Mouse (Mus musculus): Measurements from ENCODE around the gene Lhx8.

- TF ChIP-seq ZNF384 (IDR thresholded peaks at IDR 0.05; ENCODE audit: low read depth, low read length), result no peak
- no peak for TF ChIP-seq BHLHE40 (IDR thresholded peaks at IDR 0.05; ENCODE audit: borderline replicate concordance, low read depth, low read length)
- no peak for TF ChIP-seq CTCF (IDR thresholded peaks at IDR 0.05 in 2 of 3, conservative IDR thresholded peaks at IDR 0.05 in 1 of 3; ENCODE audit: control insufficient read depth in 1 of 3, insufficient read depth in 1 of 3, low read depth in 2 of 3, low read length in 3 of 3, poor library complexity in 1 of 3, severe bottlenecking in 1 of 3)
- TF ChIP-seq POLR2A (IDR thresholded peaks at IDR 0.05; ENCODE audit: control insufficient read depth in 1 of 2, insufficient read depth in 1 of 2, low read depth in 1 of 2, low read length in 2 of 2, poor library complexity in 1 of 2), result no peak
- TF ChIP-seq JUND (IDR thresholded peaks at IDR 0.05; ENCODE audit: low read depth, low read length), result no peak
- no peak for TF ChIP-seq EP300 (IDR thresholded peaks at IDR 0.05; ENCODE audit: low read depth in 1 of 2, low read length in 2 of 2)
- no peak for TF ChIP-seq SMC3 (IDR thresholded peaks at IDR 0.05; ENCODE audit: low read depth, low read length)
- TF ChIP-seq ELF1 (IDR thresholded peaks at IDR 0.05; ENCODE audit: low read depth, low read length), result no peak
Observed at GRCm38 (mm10) chr3:154297499-154297898, 33.0 kb downstream of the Lhx8 start.
